Mouse (Mus musculus) G1E (cell line): ENCODE data around the gene Tph2. TPM values are rescaled to one million over a fixed set of nuclear protein-coding genes. Genes with fewer than 3 reads are reported as not detected.

Experiments
- ATAC-seq: 2 replicates; pipeline ENCODE4 v1.8.0; 2016; ENCODE audit warnings: mild to moderate bottlenecking; ENCODE audit not compliant: insufficient number of reproducible peaks, poor library complexity, low FRiP score, severe bottlenecking; ENCODE audit errors: extremely low read depth
- DNase-seq: peaks from one replicate; pipeline ENCODE4 v3.0.0; 2012; ENCODE audit warnings: low spot score
- H3K27me3 ChIP-seq: 2 replicates; pipeline ENCODE4 v1.6.1; 2012; ENCODE audit warnings: mild to moderate bottlenecking, low read length, inconsistent platforms; ENCODE audit not compliant: insufficient read depth
- H3K36me3 ChIP-seq: replicated peaks from 2 replicates; pipeline ENCODE3; 2012; ENCODE audit warnings: mild to moderate bottlenecking, inconsistent platforms
- H3K4me1 ChIP-seq: 2 replicates; pipeline ENCODE4 v1.6.1; 2012; ENCODE audit warnings: low read depth, low read length, inconsistent platforms, mixed read lengths; ENCODE audit not compliant: insufficient read depth
- H3K4me3 ChIP-seq: 2 replicates; pipeline ENCODE4 v1.5.1; 2012; ENCODE audit warnings: low read depth, mild to moderate bottlenecking, inconsistent platforms, low read length, moderate library complexity, mixed read lengths
- H3K9me3 ChIP-seq: replicated peaks from 2 replicates; pipeline ENCODE4 v1.6.1; 2012; ENCODE audit warnings: inconsistent platforms
- CTCF ChIP-seq: IDR thresholded peaks from 2 replicates; pipeline ENCODE4 v1.5.1; 2012; ENCODE audit warnings: low read depth, low read length, inconsistent platforms, mixed read lengths
- GATA1 ChIP-seq: IDR thresholded peaks from 2 replicates; pipeline ENCODE4 v1.6.1; 2012; ENCODE audit warnings: borderline replicate concordance, low read length, inconsistent platforms, mixed read lengths
- GATA2 ChIP-seq: IDR thresholded peaks from 2 replicates; pipeline ENCODE4 v1.6.1; 2012; ENCODE audit warnings: low read depth, low read length, inconsistent platforms, borderline replicate concordance
- POLR2AphosphoS5 ChIP-seq: IDR thresholded peaks from 2 replicates; pipeline ENCODE4 v1.6.1; 2012; ENCODE audit warnings: low read depth, low read length, inconsistent platforms; ENCODE audit not compliant: insufficient replicate concordance
- TAL1 ChIP-seq: conservative IDR thresholded peaks from 2 replicates; pipeline ENCODE4 v1.6.1; 2012; ENCODE audit warnings: low read depth, low read length, inconsistent platforms, mixed read lengths
- polyA plus RNA-seq: library from polyadenylated mRNA; stranded (reverse); fragments of >175 nt; gene quantifications from 2 replicates; pipeline ENCODE4 v1.2.3, GENCODE M21; 2012
- total RNA-seq, 2 experiments: library from RNA; stranded (forward) in 1 of 2; stranded (reverse) in 1 of 2; fragments of 200-1000 nt in 1 of 2; fragments of >200 nt in 1 of 2; fragmentation: Nextera tagmentation in 1 of 2; gene quantifications; 2 replicates each; pipeline ENCODE4 v1.2.3; 2014 to 2017

Tph2 gene
- total and polyA plus RNA-seq, 3 experiments: 0.11 TPM; not detected in 2

- no peaks in the 10 kb centered on the region for H3K36me3 ChIP-seq
- DNase-seq (no peak), ATAC-seq (no peak)
- no peaks in the 10 kb centered on the region for H3K27me3 ChIP-seq
- peaks cover 28% of the 10 kb centered on the region for H3K9me3 ChIP-seq
- no peak overlapping the region for H3K4me3 ChIP-seq
- TF ChIP-seq GATA2 (no peak), CTCF (no peak)
- no peaks in the 10 kb centered on the region for H3K4me1 ChIP-seq
These were observed 115.5 kb downstream of the Tph2 start for GRCm38 (mm10) chr10:115069123-115069911.

GRCm38 (mm10) chr10:115063936-115064335, 120.9 kb downstream of the Tph2 start:
- DNase-seq: no peak
- Histone ChIP-seq H3K27me3 (no peaks in the 10 kb centered on the region), H3K4me3 (no peak overlapping the region), H3K4me1 (no peaks in the 10 kb centered on the region), H3K36me3 (no peaks in the 10 kb centered on the region), H3K9me3 (peaks cover 18% of the 10 kb centered on the region)
- TF ChIP-seq CTCF (no peak), GATA2 (no peak), GATA1 (no peak), TAL1 (no peak), POLR2AphosphoS5 (no peak)
- ATAC-seq: no peak

DNA sequence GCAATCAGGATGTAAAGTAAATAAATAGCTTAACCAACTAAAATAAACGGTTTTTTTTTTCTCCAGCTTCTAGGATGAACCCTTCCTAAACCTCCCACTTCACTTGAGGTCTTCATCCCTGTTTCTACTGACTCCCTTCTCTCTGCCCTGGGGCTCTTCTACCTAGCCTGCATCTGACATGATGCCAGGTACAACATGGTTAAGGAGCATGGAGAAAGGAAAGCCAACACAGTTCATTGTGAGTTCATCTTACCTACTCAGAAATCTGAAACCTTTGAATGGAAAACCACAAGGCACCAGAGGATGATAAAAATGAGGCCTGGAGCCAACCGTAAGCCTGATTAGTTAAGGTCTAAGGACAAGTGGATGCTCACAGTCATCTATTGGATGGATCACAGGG, 123.3 kb downstream of the Tph2 start:
- Histone ChIP-seq H3K36me3 (no peaks in the 10 kb centered on the region), H3K9me3 (peaks cover 14% of the 10 kb centered on the region), H3K27me3 (no peaks in the 10 kb centered on the region), H3K4me3 (no peak overlapping the region), H3K4me1 (no peaks in the 10 kb centered on the region)
- ATAC-seq: no peak
- TF ChIP-seq POLR2AphosphoS5 (no peak), CTCF (no peak), GATA1 (no peak), TAL1 (no peak), GATA2 (no peak)
- DNase-seq: no peak

- DNase-seq: no peak
- Histone ChIP-seq H3K27me3 (no peaks in the 10 kb centered on the region), H3K36me3 (no peaks in the 10 kb centered on the region), H3K4me1 (no peaks in the 10 kb centered on the region), H3K4me3 (no peak overlapping the region), H3K9me3 (peaks cover 14% of the 10 kb centered on the region)
- no peak for ATAC-seq
- TF ChIP-seq CTCF (no peak), TAL1 (no peak), POLR2AphosphoS5 (no peak), GATA1 (no peak), GATA2 (no peak)
These were observed 124.1 kb downstream of the Tph2 start for GRCm38 (mm10) chr10:115060759-115061158.

DNA sequence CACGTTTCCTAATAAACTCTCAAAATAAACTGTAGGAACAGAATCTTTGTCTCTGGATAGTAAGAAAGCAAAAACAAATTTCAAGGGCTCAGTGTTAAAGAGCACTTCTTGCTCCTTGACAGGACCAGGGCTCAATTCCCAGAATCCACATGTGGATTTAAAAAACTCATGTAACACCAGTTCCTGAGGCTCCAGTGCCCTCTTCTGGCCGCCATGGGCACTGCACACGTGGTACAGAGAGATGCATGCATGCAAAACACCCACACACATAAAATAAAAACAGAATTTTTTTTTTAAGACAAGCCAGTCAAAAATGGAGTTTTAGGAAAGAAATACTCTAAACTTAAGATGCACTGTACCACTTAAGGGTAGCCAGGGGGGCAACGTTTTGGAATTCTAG, 133.2 kb downstream of the Tph2 start:
- Histone ChIP-seq H3K27me3 (no peaks in the 10 kb centered on the region), H3K9me3 (peaks cover 45% of the 10 kb centered on the region), H3K4me1 (no peaks in the 10 kb centered on the region), H3K4me3 (no peak overlapping the region), H3K36me3 (no peaks in the 10 kb centered on the region)
- no peak for TF ChIP-seq TAL1
- no peak for TF ChIP-seq POLR2AphosphoS5
- no peak for TF ChIP-seq GATA2
- no peak for TF ChIP-seq GATA1
- TF ChIP-seq CTCF: no peak
- DNase-seq: no peak
- no peak for ATAC-seq

DNA sequence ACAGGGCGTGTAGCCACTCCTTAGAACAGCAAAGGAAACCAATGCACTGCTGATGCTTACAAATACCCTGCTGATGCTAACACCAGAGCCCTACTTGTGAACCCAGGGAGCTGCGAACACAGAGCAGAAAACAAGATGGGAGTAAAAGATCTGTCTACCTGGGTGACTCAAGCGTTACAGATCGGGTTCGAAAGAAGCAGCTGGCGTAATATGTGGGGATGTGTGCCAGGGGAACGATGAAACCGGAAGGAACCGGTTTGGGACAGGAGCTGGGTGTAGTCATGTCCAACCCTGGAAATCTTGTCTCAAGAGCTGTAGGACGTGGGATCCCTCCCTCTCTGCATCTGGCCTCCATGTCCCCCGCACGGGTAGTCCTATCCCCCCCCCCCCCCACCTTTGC, 134.1 kb downstream of the Tph2 start:
- no peaks in the 10 kb centered on the region for H3K36me3 ChIP-seq
- H3K4me1 ChIP-seq: no peaks in the 10 kb centered on the region
- peaks cover 52% of the 10 kb centered on the region for H3K9me3 ChIP-seq
- no peak overlapping the region for H3K4me3 ChIP-seq
- ATAC-seq: no peak
- H3K27me3 ChIP-seq: no peaks in the 10 kb centered on the region
- DNase-seq: no peak
- TF ChIP-seq POLR2AphosphoS5 (no peak), CTCF (no peak), GATA1 (no peak), TAL1 (no peak), GATA2 (no peak)

- Histone ChIP-seq H3K4me3 (no peak overlapping the region), H3K9me3 (peaks cover 50% of the 10 kb centered on the region), H3K4me1 (no peaks in the 10 kb centered on the region), H3K36me3 (no peaks in the 10 kb centered on the region), H3K27me3 (no peaks in the 10 kb centered on the region)
- TF ChIP-seq GATA1 (no peak), POLR2AphosphoS5 (no peak), TAL1 (no peak), CTCF (no peak)
- ATAC-seq (no peak), DNase-seq (no peak)
These were observed 134.6 kb downstream of the Tph2 start for GRCm38 (mm10) chr10:115050178-115050577.
